Mouse (Mus musculus): ENCODE results near the gene Sacm1l. TPM values are rescaled to one million over a fixed set of nuclear protein-coding genes. Genes with fewer than 3 reads are reported as not detected.

Gene Sacm1l
- polyA plus RNA-seq, 1 experiment = 8.1 TPM

GRCm38 (mm10) chr9:123624741-123625140, 95.2 kb downstream of the Sacm1l start:
- no peak for TF ChIP-seq POLR2A (IDR thresholded peaks at IDR 0.05; ENCODE audit: control insufficient read depth, extremely low read depth, insufficient read depth, low read length, poor library complexity)
- H3K36me3 ChIP-seq (ENCODE audit: control insufficient read depth, insufficient read depth, low read length) = no peaks in the 10 kb centered on the region
- H3K4me3 ChIP-seq (ENCODE audit: control insufficient read depth, insufficient read depth, low read length) = no peak overlapping the region

GRCm38 (mm10) chr9:123625821-123626220, 96.3 kb downstream of the Sacm1l start:
- no peak for DNase-seq
- Histone ChIP-seq H3K27me3 (ENCODE audit: control insufficient read depth, insufficient read depth, low read length) (no peaks in the 10 kb centered on the region), H3K36me3 (ENCODE audit: control insufficient read depth, insufficient read depth, low read length) (no peaks in the 10 kb centered on the region), H3K4me1 (replicated peaks; ENCODE audit: control insufficient read depth, insufficient read depth, low read length) (no peaks in the 10 kb centered on the region), H3K27ac (ENCODE audit: control insufficient read depth, insufficient read depth, low read length) (no peak overlapping the region), H3K4me3 (ENCODE audit: control insufficient read depth, insufficient read depth, low read length) (no peak overlapping the region)
- 95% methylated on average over 11 of the region's 11 CpGs for WGBS
- TF ChIP-seq POLR2A (IDR thresholded peaks at IDR 0.05; ENCODE audit: control insufficient read depth, extremely low read depth, insufficient read depth, low read length, poor library complexity) (no peak), CTCF (IDR thresholded peaks at IDR 0.05; ENCODE audit: borderline replicate concordance, control insufficient read depth, extremely low read depth, insufficient read depth, low read length, poor library complexity) (no peak)

More at GRCm38 (mm10) chr9:123624741-123625140, 95.2 kb downstream of the Sacm1l start:
- Histone ChIP-seq H3K27ac (ENCODE audit: control insufficient read depth, insufficient read depth, low read length) (no peak overlapping the region), H3K27me3 (ENCODE audit: control insufficient read depth, insufficient read depth, low read length) (no peaks in the 10 kb centered on the region), H3K4me1 (replicated peaks; ENCODE audit: control insufficient read depth, insufficient read depth, low read length) (no peaks in the 10 kb centered on the region)
- WGBS = 96% methylated on average over 2 of the region's 2 CpGs
- no peak for DNase-seq

DNA sequence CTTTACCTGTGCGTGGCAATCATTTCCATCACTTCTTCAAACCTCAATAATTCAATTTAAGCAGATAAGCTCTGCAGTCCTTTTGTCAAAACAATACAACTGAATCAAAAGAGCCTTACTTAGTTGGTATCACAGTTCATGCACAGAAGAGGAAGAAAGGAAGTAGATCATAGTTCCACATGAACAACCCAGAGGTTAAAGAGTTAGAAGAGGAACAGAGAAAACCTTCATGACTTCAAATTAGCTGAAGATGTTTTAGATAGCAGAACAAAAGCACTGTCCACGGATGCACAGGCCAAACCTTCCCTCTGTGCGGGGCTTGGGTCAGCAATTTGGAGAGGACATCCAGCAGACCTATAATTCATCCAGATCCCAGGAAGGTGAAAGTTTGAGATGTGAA, 102.1 kb downstream of the Sacm1l start:
- Histone ChIP-seq H3K27ac (ENCODE audit: control insufficient read depth, insufficient read depth, low read length) (no peak overlapping the region), H3K36me3 (ENCODE audit: control insufficient read depth, insufficient read depth, low read length) (no peaks in the 10 kb centered on the region), H3K4me1 (replicated peaks; ENCODE audit: control insufficient read depth, insufficient read depth, low read length) (no peaks in the 10 kb centered on the region), H3K27me3 (ENCODE audit: control insufficient read depth, insufficient read depth, low read length) (no peaks in the 10 kb centered on the region), H3K4me3 (ENCODE audit: control insufficient read depth, insufficient read depth, low read length) (no peak overlapping the region)
- 79% methylated on average over 3 of the region's 3 CpGs for WGBS
- DNase-seq = no peak
- no peak for TF ChIP-seq POLR2A (IDR thresholded peaks at IDR 0.05; ENCODE audit: control insufficient read depth, extremely low read depth, insufficient read depth, low read length, poor library complexity)
- no peak for TF ChIP-seq CTCF (IDR thresholded peaks at IDR 0.05; ENCODE audit: borderline replicate concordance, control insufficient read depth, extremely low read depth, insufficient read depth, low read length, poor library complexity)

- Histone ChIP-seq H3K4me1 (replicated peaks; ENCODE audit: control insufficient read depth, insufficient read depth, low read length) (no peaks in the 10 kb centered on the region), H3K27ac (ENCODE audit: control insufficient read depth, insufficient read depth, low read length) (no peak within 1 kb of the TSS), H3K36me3 (ENCODE audit: control insufficient read depth, insufficient read depth, low read length) (no peaks in the 10 kb centered on the region), H3K27me3 (ENCODE audit: control insufficient read depth, insufficient read depth, low read length) (no peaks in the 10 kb centered on the region), H3K4me3 (ENCODE audit: control insufficient read depth, insufficient read depth, low read length) (no peak within 1 kb of the TSS)
- 95% methylated on average over 6 of the region's 6 CpGs for WGBS
- TF ChIP-seq CTCF (IDR thresholded peaks at IDR 0.05; ENCODE audit: borderline replicate concordance, control insufficient read depth, extremely low read depth, insufficient read depth, low read length, poor library complexity) = no peak
- TF ChIP-seq POLR2A (IDR thresholded peaks at IDR 0.05; ENCODE audit: control insufficient read depth, extremely low read depth, insufficient read depth, low read length, poor library complexity) = no peak
- DNase-seq = no peak
Observed at GRCm38 (mm10) chr9:123632281-123632680, 102.7 kb downstream of the Sacm1l start, which contains the start of gene Slc6a20b. Slc6a20b (minus strand) TSS chr9:123632565.

- DNase-seq = no peak
- Histone ChIP-seq H3K27me3 (ENCODE audit: control insufficient read depth, insufficient read depth, low read length) (no peaks in the 10 kb centered on the region), H3K4me1 (replicated peaks; ENCODE audit: control insufficient read depth, insufficient read depth, low read length) (no peaks in the 10 kb centered on the region), H3K27ac (ENCODE audit: control insufficient read depth, insufficient read depth, low read length) (no peak overlapping the region), H3K36me3 (ENCODE audit: control insufficient read depth, insufficient read depth, low read length) (no peaks in the 10 kb centered on the region), H3K4me3 (ENCODE audit: control insufficient read depth, insufficient read depth, low read length) (no peak overlapping the region)
- no peak for TF ChIP-seq POLR2A (IDR thresholded peaks at IDR 0.05; ENCODE audit: control insufficient read depth, extremely low read depth, insufficient read depth, low read length, poor library complexity)
- TF ChIP-seq CTCF (IDR thresholded peaks at IDR 0.05; ENCODE audit: borderline replicate concordance, control insufficient read depth, extremely low read depth, insufficient read depth, low read length, poor library complexity) = no peak
- WGBS = 93% methylated on average over 3 of the region's 3 CpGs
Observed at GRCm38 (mm10) chr9:123632993-123633392, 103.4 kb downstream of the Sacm1l start.

DNA sequence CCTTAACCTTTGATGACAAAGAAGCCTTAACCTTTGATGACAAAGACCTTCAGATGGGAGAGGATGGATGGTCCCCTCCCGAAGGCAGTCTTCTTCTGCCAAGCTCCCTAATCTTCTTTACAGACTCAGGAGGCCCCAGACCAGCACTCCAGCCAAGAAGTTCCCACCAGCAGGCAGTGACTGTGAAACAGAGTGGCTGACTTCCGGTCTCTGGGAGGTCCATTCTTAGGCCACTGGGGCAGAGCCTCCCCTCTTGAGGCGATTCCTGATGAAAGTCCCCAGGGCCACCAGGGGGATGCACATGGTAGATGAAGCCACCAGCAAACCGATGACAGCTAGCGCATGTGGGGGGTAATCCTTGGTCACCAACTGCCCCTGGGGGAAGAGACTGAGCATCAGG, 107.2 kb downstream of the Sacm1l start:
- TF ChIP-seq CTCF (IDR thresholded peaks at IDR 0.05; ENCODE audit: borderline replicate concordance, control insufficient read depth, extremely low read depth, insufficient read depth, low read length, poor library complexity) = no peak
- no peak for TF ChIP-seq POLR2A (IDR thresholded peaks at IDR 0.05; ENCODE audit: control insufficient read depth, extremely low read depth, insufficient read depth, low read length, poor library complexity)
- 91% methylated on average over 5 of the region's 5 CpGs for WGBS
- Histone ChIP-seq H3K27me3 (ENCODE audit: control insufficient read depth, insufficient read depth, low read length) (no peaks in the 10 kb centered on the region), H3K4me3 (ENCODE audit: control insufficient read depth, insufficient read depth, low read length) (no peak overlapping the region), H3K4me1 (replicated peaks; ENCODE audit: control insufficient read depth, insufficient read depth, low read length) (no peaks in the 10 kb centered on the region), H3K27ac (ENCODE audit: control insufficient read depth, insufficient read depth, low read length) (no peak overlapping the region), H3K36me3 (ENCODE audit: control insufficient read depth, insufficient read depth, low read length) (no peaks in the 10 kb centered on the region)
- no peak for DNase-seq

- no peaks in the 10 kb centered on the region for H3K4me1 ChIP-seq (replicated peaks; ENCODE audit: control insufficient read depth, insufficient read depth, low read length)
- no peaks in the 10 kb centered on the region for H3K36me3 ChIP-seq (ENCODE audit: control insufficient read depth, insufficient read depth, low read length)
- H3K27me3 ChIP-seq (ENCODE audit: control insufficient read depth, insufficient read depth, low read length) = no peaks in the 10 kb centered on the region
- no peak overlapping the region for H3K4me3 ChIP-seq (ENCODE audit: control insufficient read depth, insufficient read depth, low read length)
- DNase-seq = no peak
- no peak for TF ChIP-seq POLR2A (IDR thresholded peaks at IDR 0.05; ENCODE audit: control insufficient read depth, extremely low read depth, insufficient read depth, low read length, poor library complexity)
- no peak overlapping the region for H3K27ac ChIP-seq (ENCODE audit: control insufficient read depth, insufficient read depth, low read length)
Observed at GRCm38 (mm10) chr9:123638231-123638630, 108.7 kb downstream of the Sacm1l start.
